Mouse (Mus musculus): ENCODE data around the gene Zrsr2. TPM values are rescaled to one million over a fixed set of nuclear protein-coding genes. Genes with fewer than 3 reads are reported as not detected.

Gene Zrsr2
- polyA plus RNA-seq, 1 experiment = 22.2 TPM

DNA sequence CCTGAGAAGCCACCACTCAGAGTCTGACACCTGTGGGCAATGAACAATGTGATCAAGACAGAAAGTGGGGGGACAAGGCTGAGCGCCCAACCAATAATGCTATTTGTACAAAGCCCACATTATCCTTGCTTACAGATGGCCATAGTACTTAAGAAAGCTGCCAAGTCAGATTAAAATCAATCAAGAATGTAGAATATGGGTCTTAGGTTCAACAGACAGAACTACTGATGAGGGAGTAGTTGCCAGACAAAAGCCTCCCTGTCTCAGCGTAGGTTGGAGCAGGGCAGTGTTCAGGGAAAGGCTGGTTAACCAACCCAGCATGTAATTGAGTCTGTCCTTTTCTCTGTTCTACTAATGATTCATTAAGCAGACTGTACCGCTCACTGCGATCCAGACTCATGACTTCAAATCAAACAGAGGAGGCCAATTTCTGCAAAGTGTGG, 72.9 kb downstream of the Zrsr2 start:
- Histone ChIP-seq H3K79me2 (ENCODE audit: control insufficient read depth, insufficient read depth) (no peaks in the 10 kb centered on the region), H3K27me3 (ENCODE audit: control insufficient read depth, insufficient read depth, insufficient read length) (no peaks in the 10 kb centered on the region), H3K4me3 (ENCODE audit: insufficient read depth, poor library complexity, severe bottlenecking) (no peak overlapping the region), H3K36me3 (ENCODE audit: control insufficient read depth, insufficient read depth) (no peaks in the 10 kb centered on the region), H3K79me3 (ENCODE audit: low read depth) (no peaks in the 10 kb centered on the region), H3ac (ENCODE audit: control insufficient read depth, insufficient read length, low read depth) (no peak overlapping the region)
- TF ChIP-seq MYOG (IDR thresholded peaks at IDR 0.05; ENCODE audit: control insufficient read depth, extremely low read depth, insufficient read length) (no peak), USF1 (IDR thresholded peaks at IDR 0.05; ENCODE audit: low read depth) (no peak)

Other genes starting within 250 kb of the Zrsr2 start
- gene Rnf138rt1, start 197.3 kb downstream of the Zrsr2 start, polyA plus RNA-seq (2012; fragmentation: generic; extraction: Trizol) = not detected
- gene Ap1s2, start 49.6 kb downstream of the Zrsr2 start, polyA plus RNA-seq (2012; fragmentation: generic; extraction: Trizol) = 18.1 TPM
- 2.8 TPM for gene Car5b, start 69.3 kb upstream of the Zrsr2 start, polyA plus RNA-seq (2012; fragmentation: generic; extraction: Trizol)
- 16.3 TPM for gene Siah1b, start 117.8 kb upstream of the Zrsr2 start, polyA plus RNA-seq (2012; fragmentation: generic; extraction: Trizol)
- not detected for gene Cltrn, start 130.2 kb upstream of the Zrsr2 start, polyA plus RNA-seq (2012; fragmentation: generic; extraction: Trizol)
- gene Ace2, start 180.7 kb upstream of the Zrsr2 start, polyA plus RNA-seq (2012; fragmentation: generic; extraction: Trizol) = 0.02 TPM